Mouse (Mus musculus) MEL (cell line): ENCODE results near the gene Ndc1. TPM values are rescaled to one million over a fixed set of nuclear protein-coding genes. Genes with fewer than 3 reads are reported as not detected.

Experiments
- DNase-seq: peaks from one replicate; pipeline ENCODE4 v3.0.0; 2011; ENCODE audit warnings: low read depth, low spot score
- H3K27ac ChIP-seq: 2 replicates; pipeline ENCODE4 v1.5.1; 2012; ENCODE audit warnings: low read depth, mild to moderate bottlenecking, control low read depth, low read length, moderate library complexity; ENCODE audit not compliant: control insufficient read depth
- H3K27me3 ChIP-seq, 2 experiments: fragments of 150-350 bp in 1 of 2; sonication (generic) in 1 of 2; 2 replicates each; pipeline ENCODE4 v1.6.1; 2012; ENCODE audit warnings: low read length in 2 of 2, mild to moderate bottlenecking in 2 of 2, improper control_type of control experiment in 1 of 2, moderate library complexity in 1 of 2; ENCODE audit not compliant: insufficient read depth in 2 of 2, control insufficient read depth in 1 of 2
- H3K36me3 ChIP-seq, 2 experiments: 2 replicates each; pipeline ENCODE4 v1.6.1; 2012 to 2014; ENCODE audit warnings: low read length in 2 of 2, improper control_type of control experiment in 1 of 2, inconsistent platforms in 1 of 2, mild to moderate bottlenecking in 1 of 2; ENCODE audit not compliant: insufficient read depth in 2 of 2, control insufficient read depth in 1 of 2
- H3K4me1 ChIP-seq, 2 experiments: fragments of 150-350 bp in 1 of 2; sonication (generic) in 1 of 2; 2 replicates each; pipeline ENCODE4 v1.6.1; 2012; ENCODE audit warnings: low read length in 2 of 2, improper control_type of control experiment in 1 of 2, mild to moderate bottlenecking in 1 of 2; ENCODE audit not compliant: insufficient read depth in 2 of 2, control insufficient read depth in 1 of 2
- H3K4me3 ChIP-seq, 2 experiments: fragments of 150-350 bp in 1 of 2; sonication (generic) in 1 of 2; 2 replicates each; pipeline ENCODE4 v1.5.1; 2012; ENCODE audit warnings: low read depth in 2 of 2, low read length in 2 of 2, mild to moderate bottlenecking in 2 of 2, moderate library complexity in 2 of 2, control low read depth in 1 of 2, improper control_type of control experiment in 1 of 2; ENCODE audit not compliant: control insufficient read depth in 1 of 2, insufficient read depth in 1 of 2
- H3K79me2 ChIP-seq: 2 replicates; pipeline ENCODE4 v1.6.1; 2012; ENCODE audit warnings: mild to moderate bottlenecking, low read length, moderate library complexity; ENCODE audit not compliant: control insufficient read depth, poor library complexity, insufficient read depth
- H3K9ac ChIP-seq: 2 replicates; pipeline ENCODE4 v1.6.1; 2012; ENCODE audit warnings: low read depth, mild to moderate bottlenecking, control low read depth, low read length, moderate library complexity; ENCODE audit not compliant: control insufficient read depth, poor library complexity, severe bottlenecking
- H3K9me3 ChIP-seq: fragments of 150-350 bp; sonication (generic); replicated peaks from 2 replicates; pipeline ENCODE4 v1.6.1; 2012; ENCODE audit warnings: mild to moderate bottlenecking, low read length, improper control_type of control experiment, moderate library complexity; ENCODE audit not compliant: insufficient read depth
- CTCF ChIP-seq, 3 experiments: IDR thresholded peaks in 2 of 3; conservative IDR thresholded peaks in 1 of 3; 2 replicates each; pipeline ENCODE4 v1.5.1; 2011 to 2012; ENCODE audit warnings: low read length in 3 of 3, low read depth in 2 of 3, mild to moderate bottlenecking in 2 of 3, improper control_type of control experiment in 1 of 3, inconsistent platforms in 1 of 3, mixed read lengths in 1 of 3, moderate library complexity in 1 of 3; ENCODE audit not compliant: control insufficient read depth in 1 of 3, insufficient read depth in 1 of 3, poor library complexity in 1 of 3, severe bottlenecking in 1 of 3
- ELF1 ChIP-seq: IDR thresholded peaks from 2 replicates; pipeline ENCODE4 v1.6.1; 2014; ENCODE audit warnings: low read depth, mild to moderate bottlenecking, inconsistent platforms, low read length, improper control_type of control experiment, moderate library complexity
- EP300 ChIP-seq, 2 experiments: IDR thresholded peaks; 2 replicates each; pipeline ENCODE4 v1.6.1; 2011; ENCODE audit warnings: improper control_type of control experiment in 2 of 2, low read length in 2 of 2, low read depth in 1 of 2, mild to moderate bottlenecking in 1 of 2
- GABPA ChIP-seq: IDR thresholded peaks from 2 replicates; pipeline ENCODE4 v1.6.1; 2012; ENCODE audit warnings: low read depth, mild to moderate bottlenecking, inconsistent platforms, low read length, improper control_type of control experiment, moderate library complexity
- GATA1 ChIP-seq: IDR thresholded peaks from 2 replicates; pipeline ENCODE4 v1.6.1; 2011; ENCODE audit warnings: low read depth, low read length, improper control_type of control experiment
- MAX ChIP-seq: IDR thresholded peaks from 2 replicates; pipeline ENCODE4 v1.6.1; 2011; ENCODE audit warnings: low read length, improper control_type of control experiment
- MEF2A ChIP-seq: IDR thresholded peaks from 2 replicates; pipeline ENCODE4 v1.6.1; 2014; ENCODE audit warnings: low read depth, mild to moderate bottlenecking, inconsistent platforms, low read length, improper control_type of control experiment; ENCODE audit not compliant: poor library complexity, insufficient replicate concordance, severe bottlenecking; ENCODE audit errors: extremely low read depth
- MXI1 ChIP-seq: IDR thresholded peaks from 2 replicates; pipeline ENCODE4 v1.6.1; 2011; ENCODE audit warnings: mild to moderate bottlenecking, low read depth, low read length, improper control_type of control experiment
- MYB ChIP-seq: IDR thresholded peaks from 2 replicates; pipeline ENCODE4 v1.6.1; 2011; ENCODE audit warnings: mild to moderate bottlenecking, low read depth, low read length, improper control_type of control experiment
- MYC ChIP-seq: IDR thresholded peaks from 2 replicates; pipeline ENCODE4 v1.6.1; 2011; ENCODE audit warnings: low read depth, mild to moderate bottlenecking, low read length, improper control_type of control experiment, moderate library complexity
- NELFE ChIP-seq: IDR thresholded peaks from 2 replicates; pipeline ENCODE4 v1.6.1; 2011; ENCODE audit warnings: low read depth, low read length, improper control_type of control experiment
- RAD21 ChIP-seq: IDR thresholded peaks from 2 replicates; pipeline ENCODE4 v1.6.1; 2011; ENCODE audit warnings: mild to moderate bottlenecking, low read depth, low read length, improper control_type of control experiment
- SMC3 ChIP-seq: IDR thresholded peaks from 2 replicates; pipeline ENCODE4 v1.6.1; 2011; ENCODE audit warnings: low read depth, low read length, improper control_type of control experiment
- TBP ChIP-seq: IDR thresholded peaks from 2 replicates; pipeline ENCODE4 v1.8.0; 2011; ENCODE audit warnings: low read depth, low read length, improper control_type of control experiment
- TCF12 ChIP-seq: IDR thresholded peaks from 2 replicates; pipeline ENCODE4 v1.6.1; 2014; ENCODE audit warnings: low read depth, mild to moderate bottlenecking, inconsistent platforms, low read length, improper control_type of control experiment, moderate library complexity
- USF1 ChIP-seq: IDR thresholded peaks from 2 replicates; pipeline ENCODE4 v1.6.1; 2014; ENCODE audit warnings: low read depth, mild to moderate bottlenecking, inconsistent platforms, low read length, improper control_type of control experiment, moderate library complexity
- ZC3H11A ChIP-seq: IDR thresholded peaks from 2 replicates; pipeline ENCODE4 v1.6.1; 2012; ENCODE audit warnings: low read depth, mild to moderate bottlenecking, inconsistent platforms, low read length, improper control_type of control experiment
- polyA plus RNA-seq, 2 experiments: library from polyadenylated mRNA; stranded (reverse) in 1 of 2; unstranded in 1 of 2; fragments of >175 nt in 1 of 2; fragments of >200 nt in 1 of 2; gene quantifications; 2 replicates each; pipeline versions ENCODE4 v1.2.1 to v1.2.4; 2012; ENCODE audit warnings: low replicate concordance in 2 of 2, low read depth in 1 of 2; ENCODE audit not compliant: insufficient read length in 2 of 2, insufficient read depth in 1 of 2, missing spikeins in 1 of 2
- total RNA-seq: library from RNA; depleted of rRNA; stranded (reverse); fragments of 300-350 nt; gene quantifications from 2 replicates; pipeline ENCODE4 v1.2.3, GENCODE M21; 2012

The Ndc1 gene
- total and polyA plus RNA-seq, 3 experiments = 54.0 to 274 (median 57.2) TPM

DNA sequence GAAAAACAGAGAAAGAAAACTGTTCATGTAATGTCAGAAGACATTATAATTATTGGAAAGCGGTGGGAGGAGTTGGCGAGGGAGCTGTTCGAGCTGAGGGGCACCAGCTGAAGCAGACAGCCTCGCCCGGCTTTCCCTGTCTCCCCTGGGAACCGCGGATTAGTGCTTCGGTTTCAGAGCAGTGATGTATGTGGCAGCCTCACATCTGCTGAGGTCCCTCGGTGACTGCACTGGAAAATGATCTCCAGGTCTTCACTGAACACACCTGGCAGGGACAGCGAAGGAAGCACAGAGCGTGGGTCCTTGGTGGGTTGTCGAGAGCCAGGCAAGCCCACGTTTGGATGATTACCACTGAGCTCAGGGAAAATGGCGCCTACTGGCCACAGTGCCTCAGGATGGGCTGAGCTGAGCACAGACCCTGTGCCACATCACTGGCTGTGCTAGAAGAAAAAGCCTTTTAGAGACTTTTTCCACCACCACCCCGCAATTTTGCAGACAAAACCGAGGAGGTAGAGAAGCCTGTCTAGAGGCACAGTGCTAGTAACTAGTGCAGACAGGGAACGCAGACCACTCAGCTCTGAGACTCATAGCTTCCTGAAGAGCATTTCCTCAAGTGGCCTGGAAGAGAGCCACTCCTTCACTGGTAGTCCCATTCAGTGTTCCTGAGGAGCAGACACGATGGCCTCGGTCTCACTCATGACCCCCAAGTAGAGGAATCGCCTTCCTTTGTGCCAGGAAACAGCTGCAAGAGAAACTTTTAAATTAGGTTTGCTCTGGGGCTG is 18.9 kb upstream of the Ndc1 start:
- Histone ChIP-seq H3K4me1 (peaks cover 3 to 6% of the 10 kb centered on the region in 2 experiments; a peak in 2 of 4 replicates), H3K9me3 (no peaks in the 10 kb centered on the region), H3K27me3 (no peaks in the 10 kb centered on the region), H3K27ac (no peak overlapping the region), H3K4me3 (no peak overlapping the region), H3K9ac (no peak overlapping the region), H3K79me2 (no peaks in the 10 kb centered on the region), H3K36me3 (no peaks in the 10 kb centered on the region)
- TF ChIP-seq ELF1 (no peak), RAD21 (no peak), MXI1 (no peak), EP300 (IDR thresholded peaks at IDR 0.05; ENCODE audit: low read depth in 1 of 2, low read length in 2 of 2) (no peak), MYC (no peak), USF1 (no peak), MAX (no peak), ZC3H11A (no peak), TBP (no peak), GABPA (no peak)
- no peak for DNase-seq

DNA sequence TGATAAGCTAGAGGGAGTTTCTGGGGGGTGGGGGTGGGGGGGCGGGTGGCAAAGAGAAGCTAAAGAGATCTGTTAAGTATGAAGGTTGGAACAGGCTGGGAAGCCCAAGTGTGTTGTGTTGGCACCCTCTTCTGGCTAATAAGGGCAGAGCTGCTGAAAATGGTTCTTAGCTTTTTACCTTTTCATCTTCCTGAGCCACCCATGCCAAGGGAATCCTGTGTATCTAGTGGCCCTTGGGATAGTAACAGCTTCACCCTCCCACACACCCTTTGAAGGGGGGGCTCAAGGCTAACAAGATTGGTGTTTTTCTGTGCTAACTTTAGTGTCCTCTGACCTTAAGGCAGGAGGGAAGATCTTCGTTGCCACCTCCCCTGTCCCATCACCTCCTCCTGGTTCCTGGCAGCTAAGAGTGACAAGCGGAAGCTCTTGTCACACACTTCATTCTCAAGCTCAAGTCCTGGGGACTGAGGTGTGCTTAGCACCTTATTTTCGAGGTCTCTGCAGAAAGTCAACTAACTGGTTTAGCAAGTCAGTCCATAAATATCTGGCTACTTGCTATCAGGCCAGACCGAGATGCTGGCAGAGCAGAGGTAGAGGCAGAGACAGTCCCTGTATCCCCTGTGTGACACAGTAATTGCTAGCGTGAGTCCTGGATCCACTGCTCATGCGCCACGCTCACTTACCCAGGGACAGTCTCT is 18.1 kb upstream of the Ndc1 start:
- no peak overlapping the region for H3K9ac ChIP-seq
- H3K36me3 ChIP-seq = no peaks in the 10 kb centered on the region
- DNase-seq = peak; percentile 56
- no peak overlapping the region for H3K4me3 ChIP-seq
- H3K27me3 ChIP-seq = no peaks in the 10 kb centered on the region
- H3K27ac ChIP-seq = no peak overlapping the region
- H3K79me2 ChIP-seq = no peaks in the 10 kb centered on the region
- no peaks in the 10 kb centered on the region for H3K9me3 ChIP-seq
- H3K4me1 ChIP-seq = peaks cover 3 to 6% of the 10 kb centered on the region in 2 experiments; a peak in 2 of 4 replicates
- TF ChIP-seq EP300 (IDR thresholded peaks at IDR 0.05; ENCODE audit: low read depth in 1 of 2, low read length in 2 of 2) (no peak), CTCF (IDR thresholded peaks at IDR 0.05 in 2 of 3, conservative IDR thresholded peaks at IDR 0.05 in 1 of 3; ENCODE audit: control insufficient read depth in 1 of 3, insufficient read depth in 1 of 3, low read depth in 2 of 3, low read length in 3 of 3, poor library complexity in 1 of 3, severe bottlenecking in 1 of 3) (peak; percentile 37 to 68 (median 54); a peak in 5 of 6 replicates), RAD21 (peak; percentile 75), SMC3 (peak; percentile 58), ZC3H11A (peak; percentile 51)

DNA sequence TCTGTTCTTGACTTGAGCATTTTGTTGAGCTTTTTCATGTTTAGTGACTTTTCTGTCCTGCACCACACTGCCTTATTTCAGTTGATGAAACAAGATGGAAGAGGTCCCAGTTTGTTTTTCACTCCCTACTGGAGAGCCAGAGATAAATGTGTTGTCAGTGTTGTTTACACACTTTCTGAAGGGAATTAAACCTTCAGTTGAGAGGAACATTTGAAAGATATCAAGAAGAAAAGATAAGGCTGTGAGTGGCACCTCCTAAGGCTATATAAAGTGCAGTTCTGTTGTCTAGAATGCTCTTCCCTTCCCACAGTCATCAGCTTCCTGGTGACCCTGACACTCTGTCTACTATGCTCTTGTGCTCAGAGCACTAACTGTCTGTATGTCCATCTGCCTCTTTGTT is 16.2 kb upstream of the Ndc1 start:
- DNase-seq = peak; percentile 27
- H3K27ac ChIP-seq = peak overlapping the region; percentile 16; the same call in 1 of the 2 replicates
- H3K9me3 ChIP-seq = no peaks in the 10 kb centered on the region
- no peak overlapping the region for H3K4me3 ChIP-seq
- H3K9ac ChIP-seq = no peak overlapping the region
- no peaks in the 10 kb centered on the region for H3K27me3 ChIP-seq
- TF ChIP-seq TBP (no peak), RAD21 (no peak), NELFE (no peak), TCF12 (0 out of 2 replicates have a peak, but pooled peaks have one; percentile 12), EP300 (IDR thresholded peaks at IDR 0.05; ENCODE audit: low read depth in 1 of 2, low read length in 2 of 2) (peak; percentile 29 to 54; a peak in 2 of 4 replicates), MEF2A (no peak), GATA1 (peak; percentile 56), MYB (no peak)
- no peaks in the 10 kb centered on the region for H3K36me3 ChIP-seq
- H3K79me2 ChIP-seq = no peaks in the 10 kb centered on the region
- peaks cover 3 to 6% of the 10 kb centered on the region in 2 experiments; a peak in 2 of 4 replicates for H3K4me1 ChIP-seq
